Mouse (Mus musculus) kidney, postnatal 0 days (tissue): ENCODE measurements around the gene Pkig. TPM values are rescaled to one million over a fixed set of nuclear protein-coding genes. Genes with fewer than 3 reads are reported as not detected.
A peak's percentile ranks its signal among the peaks of the same experiment; 100 is the strongest.

Experiments used
- ATAC-seq: fragments of 200-750 bp; cut with Nextera tagmentation; replicated peaks from 2 replicates; pipeline ENCODE4 v1.8.0; 2017; ENCODE audit warnings: low read depth, moderate number of reproducible peaks, moderate TSS enrichment, moderate library complexity; ENCODE audit not compliant: low FRiP score
- DNase-seq: peaks from one replicate; pipeline ENCODE4 v3.0.0-alpha.2; 2016; ENCODE audit warnings: low spot score
- H3K27ac ChIP-seq: fragments of 300-500 bp; sonication (generic); 2 replicates; pipeline ENCODE4 v1.5.1; 2014; ENCODE audit warnings: mild to moderate bottlenecking
- H3K27me3 ChIP-seq: fragments of 300-500 bp; sonication (generic); 2 replicates; pipeline ENCODE4 v1.6.1; 2014; ENCODE audit warnings: low read length, mixed read lengths; ENCODE audit not compliant: insufficient read depth
- H3K36me3 ChIP-seq: fragments of 300-500 bp; sonication (generic); 2 replicates; pipeline ENCODE4 v1.6.1; 2014; ENCODE audit warnings: low read length, mixed read lengths; ENCODE audit not compliant: insufficient read depth
- H3K4me1 ChIP-seq: fragments of 300-500 bp; sonication (generic); replicated peaks from 2 replicates; pipeline ENCODE4 v1.6.1; 2014; ENCODE audit warnings: antibody characterized with exemption, low read length, mixed read lengths; ENCODE audit not compliant: insufficient read depth
- H3K4me2 ChIP-seq: fragments of 300-500 bp; sonication (generic); 2 replicates; pipeline ENCODE4 v1.6.1; 2014; ENCODE audit warnings: mild to moderate bottlenecking, low read length, moderate library complexity, mixed read lengths
- H3K4me3 ChIP-seq: fragments of 300-500 bp; sonication (generic); replicated peaks from 2 replicates; pipeline ENCODE4 v1.5.1; 2014; ENCODE audit warnings: low read depth, low read length
- H3K9ac ChIP-seq: fragments of 300-500 bp; sonication (generic); 2 replicates; pipeline ENCODE4 v1.6.1; 2014; ENCODE audit warnings: low read depth, low read length
- H3K9me3 ChIP-seq: fragments of 300-500 bp; sonication (generic); replicated peaks from 2 replicates; pipeline ENCODE4 v1.6.1; 2016; ENCODE audit warnings: low read length, inconsistent platforms, mixed read lengths
- CTCF ChIP-seq: IDR thresholded peaks from 2 replicates; pipeline ENCODE4 v1.5.1; 2016; ENCODE audit warnings: antibody characterized with exemption, low read depth, mild to moderate bottlenecking, moderate library complexity
- WGBS: fragments of 180-500 bp; shearing (Covaris S2); extraction: QIAGEN DNeasy Blood & Tissue Kit; methylation state at CpG from one replicate; pipeline ENCODE4 v1.1.7; 2014; 5-methylcytosine and 5-hydroxymethylcytosine counted together
- polyA plus RNA-seq: library from polyadenylated mRNA; unstranded; fragments of >200 nt; fragmentation: Nextera tagmentation; extraction: Ambion mirVana; gene quantifications from 2 replicates; pipeline ENCODE4 v1.2.1, GENCODE M21; 2015

The Pkig gene
- polyA plus RNA-seq, result 179 and 198 TPM in 2 replicates

DNA sequence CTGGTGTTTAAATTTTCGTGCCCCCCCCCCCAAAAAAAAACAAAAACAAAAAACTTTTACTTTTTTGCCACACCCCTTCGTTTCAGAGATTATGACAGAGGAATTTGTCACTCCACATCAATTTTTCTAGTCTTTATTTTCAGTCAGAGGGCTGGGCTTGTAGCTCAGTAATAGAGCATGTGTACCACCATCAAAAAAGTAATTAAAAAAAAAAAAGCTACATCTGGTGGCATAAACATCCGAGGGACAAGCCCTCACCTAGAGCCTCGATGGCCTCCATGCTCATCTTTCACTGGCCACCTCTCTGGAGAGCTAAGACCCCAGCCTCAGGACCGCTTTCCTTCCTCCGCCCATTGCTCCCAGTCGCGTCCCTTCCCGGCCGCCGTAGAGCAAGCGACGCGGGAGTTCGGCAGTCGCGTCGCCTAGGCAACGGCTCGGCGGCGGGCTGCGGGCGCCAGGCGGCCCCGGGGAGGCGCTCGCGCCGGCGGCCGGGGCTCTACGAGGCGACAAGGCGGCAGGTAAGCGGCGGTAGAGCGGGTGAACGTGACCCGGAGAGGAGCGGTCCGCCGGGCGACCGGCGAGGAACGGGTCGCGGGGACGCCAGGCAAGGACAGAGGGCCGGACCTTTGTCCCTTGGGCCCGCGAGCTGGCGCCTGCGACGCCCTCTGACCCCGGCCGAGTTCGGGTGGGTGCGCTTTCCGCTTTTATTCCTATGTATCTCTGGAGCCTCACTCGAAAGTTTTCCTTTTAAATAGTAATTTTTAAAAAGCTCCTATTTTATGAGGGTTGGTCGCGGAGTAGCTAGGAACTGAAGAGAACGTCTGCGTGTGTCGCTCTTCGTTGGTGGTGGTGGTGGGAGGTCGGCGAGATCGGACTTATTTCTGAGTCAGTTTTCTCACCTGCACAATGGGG is at the start of gene Pkig:
Gene Pkig (plus strand): TSS at position 412 of the 912 bp plus-strand sequence.
- Histone ChIP-seq H3K4me3 (peak within 1 kb of the TSS; percentile 87), H3K27ac (peak within 1 kb of the TSS; percentile 82), H3K4me2 (peak within 1 kb of the TSS; percentile 63), H3K36me3 (no peaks in the 10 kb centered on the region), H3K9me3 (no peaks in the 10 kb centered on the region), H3K9ac (peak within 1 kb of the TSS; percentile 76), H3K4me1 (peaks cover 21% of the 10 kb centered on the region), H3K27me3 (no peaks in the 10 kb centered on the region)
- WGBS, result under 1% methylated on average over 71 of the region's 71 CpGs
- TF ChIP-seq CTCF, result no peak
- DNase-seq (peak; percentile 89), ATAC-seq (peak; percentile 80)

DNA sequence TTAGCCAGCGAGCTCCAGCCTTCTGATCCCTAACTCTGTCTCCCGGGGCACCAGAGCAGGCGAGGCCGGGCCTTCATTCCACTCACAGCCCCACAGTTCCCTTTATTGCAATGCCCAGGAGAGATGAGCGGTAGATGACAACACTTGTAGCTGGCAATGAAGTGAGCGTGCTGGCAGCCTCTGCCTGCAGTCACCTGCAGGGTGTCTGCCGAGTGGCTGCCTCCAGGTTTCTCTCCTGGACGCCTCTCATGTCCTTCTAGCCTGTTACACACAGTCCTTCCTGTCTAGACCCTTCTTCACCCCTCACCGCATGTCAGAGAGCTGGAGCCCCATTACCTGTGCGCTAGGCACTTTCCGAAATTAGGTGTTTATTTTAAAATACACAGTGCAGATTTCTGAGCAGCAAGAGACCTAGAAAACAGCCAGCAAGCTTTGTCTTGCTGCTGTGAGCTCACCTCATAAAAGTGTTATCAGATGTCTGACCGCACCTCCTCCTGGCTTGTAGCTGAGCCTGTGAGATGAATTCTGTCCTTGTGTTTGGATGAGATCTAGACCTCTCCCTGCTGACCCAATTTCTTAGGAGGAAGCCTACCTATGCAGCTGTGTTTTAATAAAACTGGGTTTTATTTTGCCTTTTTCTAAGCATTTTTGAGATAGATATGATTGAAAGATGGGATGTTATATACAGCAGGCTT is 48.8 kb upstream of the Pkig start:
- DNase-seq, result no peak
- no peak overlapping the region for H3K9ac ChIP-seq
- no peaks in the 10 kb centered on the region for H3K27me3 ChIP-seq
- WGBS, result 84% methylated on average over 12 of the region's 12 CpGs
- no peak overlapping the region for H3K27ac ChIP-seq
- TF ChIP-seq CTCF, result no peak
- no peaks in the 10 kb centered on the region for H3K4me1 ChIP-seq
- ATAC-seq, result no peak
- H3K9me3 ChIP-seq, result no peaks in the 10 kb centered on the region
- no peak overlapping the region for H3K4me3 ChIP-seq
- peaks cover 33% of the 10 kb centered on the region for H3K36me3 ChIP-seq
- no peak overlapping the region for H3K4me2 ChIP-seq

DNA sequence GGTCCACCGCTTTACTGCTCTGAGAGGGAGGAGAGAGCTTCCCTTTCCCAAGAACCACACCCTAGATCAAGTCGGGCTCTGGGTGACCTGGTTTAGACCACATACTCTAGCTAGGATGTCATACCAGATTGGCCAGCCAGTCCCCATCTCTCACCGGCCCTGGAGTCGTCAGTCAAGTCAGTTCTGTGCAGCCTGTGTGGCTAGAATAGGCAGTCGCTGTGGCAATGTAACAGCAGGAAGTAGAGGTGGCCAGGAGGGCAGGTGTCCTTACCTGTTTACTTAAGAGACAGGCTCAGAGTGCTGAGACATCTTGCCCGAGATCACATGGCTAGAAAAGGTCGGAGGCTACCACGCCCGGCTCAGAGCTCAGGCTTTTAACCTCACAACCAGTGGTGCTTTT is 47.0 kb upstream of the Pkig start:
- no peaks in the 10 kb centered on the region for H3K9me3 ChIP-seq
- peaks cover 49% of the 10 kb centered on the region for H3K36me3 ChIP-seq
- H3K27ac ChIP-seq, result no peak overlapping the region
- no peak overlapping the region for H3K9ac ChIP-seq
- H3K4me3 ChIP-seq, result no peak overlapping the region
- H3K4me2 ChIP-seq, result no peak overlapping the region
- no peak for TF ChIP-seq CTCF
- DNase-seq (no peak), ATAC-seq (no peak)
- H3K27me3 ChIP-seq, result no peaks in the 10 kb centered on the region
- no peaks in the 10 kb centered on the region for H3K4me1 ChIP-seq
- 79% methylated on average over 9 of the region's 9 CpGs for WGBS

DNA sequence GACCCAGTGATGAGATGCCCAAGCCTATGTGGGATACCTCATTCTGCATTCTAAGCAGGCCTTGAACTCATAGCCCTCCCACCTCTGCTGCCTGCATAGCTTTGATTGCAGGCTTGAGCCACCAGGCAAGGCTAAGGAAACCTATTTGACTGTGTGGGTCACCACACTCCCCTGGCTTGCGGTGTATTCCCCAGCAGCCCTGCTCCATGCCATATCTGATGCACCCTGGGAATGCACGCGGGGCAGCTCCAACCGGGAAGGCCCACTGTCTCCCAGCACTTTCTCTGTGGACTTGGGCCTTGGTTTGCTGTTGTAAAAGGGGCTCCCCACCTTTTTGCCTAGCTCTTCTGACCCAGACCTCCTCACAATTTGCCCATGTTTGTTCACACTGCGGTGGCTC is 45.0 kb upstream of the Pkig start:
- H3K36me3 ChIP-seq, result peaks cover 54% of the 10 kb centered on the region
- no peak overlapping the region for H3K4me2 ChIP-seq
- no peaks in the 10 kb centered on the region for H3K4me1 ChIP-seq
- no peak for TF ChIP-seq CTCF
- ATAC-seq (no peak), DNase-seq (no peak)
- H3K4me3 ChIP-seq, result no peak overlapping the region
- no peak overlapping the region for H3K27ac ChIP-seq
- 89% methylated on average over 5 of the region's 5 CpGs for WGBS
- no peak overlapping the region for H3K9ac ChIP-seq
- H3K27me3 ChIP-seq, result no peaks in the 10 kb centered on the region
- H3K9me3 ChIP-seq, result no peaks in the 10 kb centered on the region

DNA sequence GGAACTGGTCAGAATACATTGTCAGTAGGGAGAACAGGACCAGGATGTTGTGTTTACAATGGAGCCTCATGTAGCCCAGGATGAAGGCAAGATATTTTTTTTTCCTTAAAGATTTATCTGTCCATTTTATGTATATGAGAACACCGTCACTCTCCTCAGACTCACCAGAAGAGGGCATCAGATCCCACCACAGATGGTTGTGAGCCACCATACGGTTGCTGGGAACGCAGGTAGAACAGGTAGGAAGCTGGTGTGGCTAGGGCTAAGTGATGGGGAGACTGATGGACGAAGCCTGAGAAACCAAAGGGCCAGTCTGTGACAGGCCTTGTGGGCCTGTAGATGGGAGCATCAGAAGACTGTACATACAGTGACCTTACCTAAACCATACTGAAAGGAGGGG is 44.2 kb upstream of the Pkig start:
- Histone ChIP-seq H3K4me3 (no peak overlapping the region), H3K9ac (no peak overlapping the region), H3K4me1 (no peaks in the 10 kb centered on the region), H3K27me3 (no peaks in the 10 kb centered on the region), H3K4me2 (no peak overlapping the region), H3K27ac (no peak overlapping the region), H3K9me3 (no peaks in the 10 kb centered on the region), H3K36me3 (peaks cover 58% of the 10 kb centered on the region)
- 0 out of 2 replicates have a peak, but pooled peaks have one; percentile 6 for TF ChIP-seq CTCF
- ATAC-seq (no peak), DNase-seq (no peak)
- 96% methylated on average over 4 of the region's 4 CpGs for WGBS

DNA sequence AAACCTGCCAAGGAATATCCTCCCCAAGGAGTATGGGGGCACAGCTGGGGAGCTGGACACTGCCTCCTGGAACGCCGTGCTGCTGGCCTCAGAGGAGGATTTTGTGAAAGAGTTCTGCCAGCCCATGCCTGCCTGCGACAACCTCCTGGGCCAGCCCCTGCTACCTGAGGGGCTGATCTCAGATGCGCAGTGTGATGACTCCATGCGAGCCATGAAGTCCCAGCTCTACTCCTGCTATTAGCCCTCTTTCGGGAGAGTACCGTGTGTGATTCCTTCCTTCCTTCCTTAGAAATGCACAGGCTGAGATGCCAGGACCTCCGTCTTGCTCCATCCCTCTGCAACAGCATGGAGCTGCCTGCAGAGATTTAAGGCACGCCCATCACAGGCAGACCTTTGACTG is 42.8 kb upstream of the Pkig start:
- no peak for TF ChIP-seq CTCF
- Histone ChIP-seq H3K4me2 (no peak overlapping the region), H3K9me3 (no peaks in the 10 kb centered on the region), H3K9ac (no peak overlapping the region), H3K27ac (no peak overlapping the region), H3K4me1 (no peaks in the 10 kb centered on the region), H3K27me3 (no peaks in the 10 kb centered on the region), H3K36me3 (peaks cover 66% of the 10 kb centered on the region), H3K4me3 (no peak overlapping the region)
- no peak for DNase-seq
- no peak for ATAC-seq
- 91% methylated on average over 9 of the region's 9 CpGs for WGBS
